In the genomic region with DNA sequence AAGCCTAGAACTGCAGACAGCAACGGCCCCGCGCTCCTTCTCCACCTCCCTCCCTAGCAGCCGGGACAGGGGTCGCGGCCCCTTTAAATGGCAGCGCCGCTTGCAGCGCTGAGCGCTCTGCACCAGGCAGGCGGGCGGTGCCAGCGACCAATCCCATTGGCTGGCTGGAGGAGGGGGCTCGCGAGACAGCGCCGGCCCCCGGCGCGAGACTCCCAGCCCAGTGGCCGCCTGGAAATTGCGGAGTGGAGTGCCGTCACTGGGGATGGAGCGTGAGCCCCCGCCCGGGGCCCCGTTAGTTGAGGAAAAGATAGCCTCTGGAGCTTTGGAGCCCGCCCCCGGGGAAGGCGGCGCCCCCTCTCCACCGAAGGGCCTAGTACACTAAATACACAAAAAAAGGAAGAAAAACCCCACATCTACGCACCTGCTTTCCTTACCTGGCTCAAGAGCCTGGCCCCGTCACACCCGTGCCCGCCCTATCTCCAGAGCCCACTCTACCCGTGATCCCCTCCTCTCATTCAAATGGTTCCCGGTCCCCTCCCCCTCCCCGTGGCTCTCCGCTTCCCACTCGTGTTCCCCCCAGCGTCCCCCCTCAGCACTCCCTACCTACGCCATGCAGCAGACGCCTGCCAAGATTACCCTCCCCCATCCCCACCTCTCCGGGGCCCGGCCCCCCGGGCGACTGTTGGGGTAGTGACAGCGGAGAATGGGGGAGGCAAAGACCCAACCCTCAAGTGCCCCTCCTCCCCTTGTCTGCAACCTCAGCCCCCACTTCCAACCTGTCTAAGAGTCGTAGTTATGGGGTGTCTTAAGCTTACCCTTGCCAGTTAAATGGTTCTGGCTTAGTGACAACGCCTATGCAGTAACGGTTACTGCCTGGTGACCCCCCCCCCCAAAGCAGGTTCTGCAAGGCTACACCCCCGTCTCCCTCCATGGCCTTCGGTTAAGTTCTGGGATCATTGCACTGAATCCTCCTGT, we compare ENCODE assay signal across 8 mouse cellular contexts. TPM values are rescaled to one million over a fixed set of nuclear protein-coding genes. Genes with fewer than 3 reads are reported as not detected.
A peak's percentile ranks its signal among the peaks of the same experiment; 100 is the strongest.
DNase-seq lines count a peak whose midpoint lies in the region; ATAC-seq and TF ChIP-seq lines count a peak whose summit lies in the region.

No protein-coding gene starts in this region.

- H3K4me2 ChIP-seq in forebrain, postnatal 0 days (ENCODE audit: low read depth) = peak overlapping the region; percentile 57
- H3K4me2 ChIP-seq in lung, embryonic 14.5 days = peak overlapping the region; percentile 65

- no peaks in the 10 kb centered on the region for H3K27me3 ChIP-seq in G1E (ENCODE audit: insufficient read depth, low read length)
- H3K27me3 ChIP-seq in cerebellum, adult 2 months (ENCODE audit: control insufficient read depth, insufficient read depth, low read length) = no peaks in the 10 kb centered on the region
- no peaks in the 10 kb centered on the region for H3K27me3 ChIP-seq in forebrain, postnatal 0 days (ENCODE audit: insufficient read depth, low read length)
- H3K27me3 ChIP-seq in lung, embryonic 14.5 days (ENCODE audit: insufficient read depth, low read length) = no peaks in the 10 kb centered on the region

- H3K9ac ChIP-seq in forebrain, postnatal 0 days = peak overlapping the region; percentile 67
- H3K9ac ChIP-seq in lung, embryonic 14.5 days = peak overlapping the region; percentile 63

- H3K36me3 ChIP-seq in G1E (replicated peaks) = peaks cover 29% of the 10 kb centered on the region
- peaks cover 4% of the 10 kb centered on the region; the same call in 1 of the 2 replicates for H3K36me3 ChIP-seq in forebrain, postnatal 0 days (ENCODE audit: insufficient read depth)
- peaks cover 4% of the 10 kb centered on the region; the same call in 1 of the 2 replicates for H3K36me3 ChIP-seq in lung, embryonic 14.5 days (ENCODE audit: insufficient read depth)

- ATAC-seq in G1E (ENCODE audit: extremely low read depth, insufficient number of reproducible peaks, low FRiP score, poor library complexity, severe bottlenecking) = peak; percentile 79
- peak; percentile 98 for ATAC-seq in forebrain, postnatal 0 days
- ATAC-seq in lung, embryonic 14.5 days (ENCODE audit: insufficient read depth) = peak; percentile 95
- ATAC-seq in neutrophil, adult 5-6 weeks (ENCODE audit: extremely low read depth, insufficient number of reproducible peaks, low FRiP score, poor library complexity, severe bottlenecking) = peak; percentile 83

- no peak for TF ChIP-seq CTCF in G1E (IDR thresholded peaks at IDR 0.05; ENCODE audit: low read depth, low read length)
- no peak for TF ChIP-seq CTCF in cerebellum, adult 2 months (IDR thresholded peaks at IDR 0.05; ENCODE audit: borderline replicate concordance, insufficient read depth, low read depth, low read length)
- TF ChIP-seq CTCF in forebrain, postnatal 0 days (IDR thresholded peaks at IDR 0.05; ENCODE audit: low read depth) = no peak
- no peak for TF ChIP-seq CTCF in lung, embryonic 14.5 days (IDR thresholded peaks at IDR 0.05; ENCODE audit: low read depth)

- 9% methylated on average over 53 of the region's 54 CpGs for WGBS in cerebellum, adult 2 months
- 26% methylated on average over 54 of the region's 54 CpGs for WGBS in forebrain, postnatal 0 days
- WGBS in lung, embryonic 14.5 days = 7% methylated on average over 50 of the region's 54 CpGs

- peak overlapping the region; percentile 98 for H3K27ac ChIP-seq in cerebellum, adult 2 months (ENCODE audit: insufficient read depth, low read length)
- H3K27ac ChIP-seq in forebrain, postnatal 0 days (ENCODE audit: low read depth, low read length) = peak overlapping the region; percentile 86
- peak overlapping the region; percentile 69 for H3K27ac ChIP-seq in lung, embryonic 14.5 days (ENCODE audit: low read depth)

- peak; percentile 86 for DNase-seq in G1E (ENCODE audit: low spot score)
- peak; percentile 88 to 90 for DNase-seq in cerebellum, adult 2 months
- peak; percentile 92 for DNase-seq in forebrain, postnatal 0 days
- DNase-seq in heart, postnatal 4 days = peak; percentile 91
- DNase-seq in layer of hippocampus, adult 8-10 months (ENCODE audit: low spot score in 2 of 2) = peak; percentile 77 to 78
- DNase-seq in lung, embryonic 14.5 days = peak; percentile 92
- DNase-seq in testis, postnatal 14 days (ENCODE audit: low spot score) = peak; percentile 91

- peak; percentile 39; the same call in 1 of the 2 replicates for TF ChIP-seq POLR2A in cerebellum, adult 2 months (IDR thresholded peaks at IDR 0.05; ENCODE audit: borderline replicate concordance, insufficient read depth, low read length)

- no peaks in the 10 kb centered on the region for H3K9me3 ChIP-seq in G1E (replicated peaks)
- no peaks in the 10 kb centered on the region for H3K9me3 ChIP-seq in forebrain, postnatal 0 days (ENCODE audit: low read length)
- H3K9me3 ChIP-seq in lung, embryonic 14.5 days (ENCODE audit: low read depth, low read length) = no peaks in the 10 kb centered on the region

- H3K4me3 ChIP-seq in G1E (ENCODE audit: low read depth, low read length) = peak overlapping the region; percentile 75
- H3K4me3 ChIP-seq in cerebellum, adult 2 months (replicated peaks; ENCODE audit: insufficient read depth, low read depth, low read length) = peak overlapping the region; percentile 100
- peak overlapping the region; percentile 56 for H3K4me3 ChIP-seq in forebrain, postnatal 0 days (ENCODE audit: low read depth, low read length)
- H3K4me3 ChIP-seq in lung, embryonic 14.5 days (ENCODE audit: low read depth, low read length) = peak overlapping the region; percentile 56

- peaks cover 29% of the 10 kb centered on the region for H3K4me1 ChIP-seq in G1E (ENCODE audit: insufficient read depth, low read depth, low read length)
- H3K4me1 ChIP-seq in cerebellum, adult 2 months (ENCODE audit: control insufficient read depth, insufficient read depth, low read length) = no peaks in the 10 kb centered on the region
- H3K4me1 ChIP-seq in forebrain, postnatal 0 days (ENCODE audit: insufficient read depth) = no peaks in the 10 kb centered on the region
- H3K4me1 ChIP-seq in lung, embryonic 14.5 days (ENCODE audit: insufficient read depth) = no peaks in the 10 kb centered on the region

RNA-seq across cellular contexts. Expression of gene Zmym3, which starts 0.6 kb away (rescaled TPM):
- total RNA-seq in G1E (2014; fragmentation: Nextera tagmentation) (68.7 and 83.0 TPM in 2 replicates), G1E (2017) (22.5 and 29.2 TPM in 2 replicates)
- 37.7 and 41.7 TPM in 2 replicates for polyA plus RNA-seq in G1E (2012)
- 148 and 174 TPM in 2 replicates for polyA plus RNA-seq in cerebellum, adult 2 months (2012; rRNA removed)
- 197 and 199 TPM in 2 replicates for total RNA-seq in forebrain, postnatal 0 days (2014; rRNA removed)
- polyA plus RNA-seq in forebrain, postnatal 0 days (2015; fragmentation: Nextera tagmentation; extraction: Ambion mirVana) = 94.7 and 102 TPM in 2 replicates
- 10 to 100 TPM; 39.4 to 40.3 TPM for total RNA-seq in heart, postnatal 4 days (2021)
- 100 to 1,000 TPM; 169 to 203 (median 194) TPM for total RNA-seq in layer of hippocampus, adult 8-10 months (2022)
- 26.2 and 29.8 TPM in 2 replicates for polyA plus RNA-seq in lung, embryonic 14.5 days (2014; fragmentation: Nextera tagmentation; extraction: Ambion mirVana)
- total RNA-seq in neutrophil, adult 5-6 weeks (2017) = 24.4 and 26.3 TPM in 2 replicates

RNA-seq across cellular contexts. Expression of gene Nono, which starts 9.1 kb away (rescaled TPM):
- 573 and 719 TPM in 2 replicates for total RNA-seq in G1E (2014; fragmentation: Nextera tagmentation)
- total RNA-seq in G1E (2017) = 500 and 525 TPM in 2 replicates
- 54.1 and 100 TPM in 2 replicates for polyA plus RNA-seq in G1E (2012)
- 129 and 136 TPM in 2 replicates for polyA plus RNA-seq in cerebellum, adult 2 months (2012; rRNA removed)
- 379 and 402 TPM in 2 replicates for total RNA-seq in forebrain, postnatal 0 days (2014; rRNA removed)
- 246 and 266 TPM in 2 replicates for polyA plus RNA-seq in forebrain, postnatal 0 days (2015; fragmentation: Nextera tagmentation; extraction: Ambion mirVana)
- total RNA-seq in heart, postnatal 4 days (2021) = 100 to 1,000 TPM; 177 to 191 TPM
- total RNA-seq in layer of hippocampus, adult 8-10 months (2022) = 100 to 1,000 TPM; 121 to 138 (median 128) TPM
- polyA plus RNA-seq in lung, embryonic 14.5 days (2014; fragmentation: Nextera tagmentation; extraction: Ambion mirVana) = 452 and 463 TPM in 2 replicates
- total RNA-seq in neutrophil, adult 5-6 weeks (2017) = 305 and 325 TPM in 2 replicates

RNA-seq across cellular contexts. Expression of gene Itgb1bp2, which starts 28.9 kb away (rescaled TPM):
- 2.2 and 5.7 TPM in 2 replicates for total RNA-seq in G1E (2014; fragmentation: Nextera tagmentation)
- 1.5 and 2.4 TPM in 2 replicates for total RNA-seq in G1E (2017)
- polyA plus RNA-seq in G1E (2012) = 0.04 and 0.13 TPM in 2 replicates
- polyA plus RNA-seq in cerebellum, adult 2 months (2012; rRNA removed) = 2.0 and 2.9 TPM in 2 replicates
- 0.86 and 4.2 TPM in 2 replicates for total RNA-seq in forebrain, postnatal 0 days (2014; rRNA removed)
- 0.61 and 0.75 TPM in 2 replicates for polyA plus RNA-seq in forebrain, postnatal 0 days (2015; fragmentation: Nextera tagmentation; extraction: Ambion mirVana)
- 100 to 1,000 TPM; 157 to 185 TPM for total RNA-seq in heart, postnatal 4 days (2021)
- 1 to 10 TPM in 3 of 4 experiments, not detected in 1; 1.2 to 2.1 (median 1.4) TPM for total RNA-seq in layer of hippocampus, adult 8-10 months (2022)
- polyA plus RNA-seq in lung, embryonic 14.5 days (2014; fragmentation: Nextera tagmentation; extraction: Ambion mirVana) = 1.6 and 3.9 TPM in 2 replicates
- 3.3 and 8.8 TPM in 2 replicates for total RNA-seq in neutrophil, adult 5-6 weeks (2017)

RNA-seq across cellular contexts. Expression of gene Gjb1, which starts 43.8 kb away (rescaled TPM):
- total RNA-seq in G1E (2014; fragmentation: Nextera tagmentation) = not detected in 2 replicates
- total RNA-seq in G1E (2017) = not detected in 2 replicates
- not detected in 2 replicates for polyA plus RNA-seq in G1E (2012)
- polyA plus RNA-seq in cerebellum, adult 2 months (2012; rRNA removed) = 69.2 and 83.3 TPM in 2 replicates
- 2.4 and 2.5 TPM in 2 replicates for total RNA-seq in forebrain, postnatal 0 days (2014; rRNA removed)
- polyA plus RNA-seq in forebrain, postnatal 0 days (2015; fragmentation: Nextera tagmentation; extraction: Ambion mirVana) = 2.1 and 2.2 TPM in 2 replicates
- not detected for total RNA-seq in heart, postnatal 4 days (2021)
- total RNA-seq in layer of hippocampus, adult 8-10 months (2022) = 10 to 100 TPM; 15.2 to 18.5 (median 17.0) TPM
- 0.67 and 0.83 TPM in 2 replicates for polyA plus RNA-seq in lung, embryonic 14.5 days (2014; fragmentation: Nextera tagmentation; extraction: Ambion mirVana)
- not detected in 2 replicates for total RNA-seq in neutrophil, adult 5-6 weeks (2017)

Comparison
In these comparisons a context has a peak if more than half of its experiments do, and no peak if none do; other contexts are left out.
1. Peak in every context shown above with its lines: DNase-seq, ATAC-seq, H3K4me3 ChIP-seq and H3K27ac ChIP-seq.
2. RNA of gene Itgb1bp2, which starts 28.9 kb away (total RNA-seq): 157 to 185 TPM in heart, postnatal 4 days; 3.3 to 8.8 TPM in neutrophil, adult 5-6 weeks, 1.5 to 5.7 TPM in G1E, 1.2 to 2.1 TPM in layer of hippocampus, adult 8-10 months and 0.86 to 4.2 TPM in forebrain, postnatal 0 days; every median in the first group is over 10 times any median in the second.